Mouse (Mus musculus) adrenal gland, postnatal 25 days (tissue): ENCODE measurements around the gene Robo1. TPM values are rescaled to one million over a fixed set of nuclear protein-coding genes. Genes with fewer than 3 reads are reported as not detected.
A peak's percentile ranks its signal among the peaks of the same experiment; 100 is the strongest.

Source experiments
- DNase-seq: peaks from one replicate; pipeline ENCODE4 v3.0.0; 2021; ENCODE audit warnings: mixed read lengths
- total RNA-seq: library from RNA; stranded (reverse); gene quantifications from 2 replicates; pipeline ENCODE4 v1.2.3, GENCODE M21; 2021

The Robo1 gene
- total RNA-seq, 1 experiment from 2014 or later, result 177 TPM

- no peak for DNase-seq
Observed at GRCm38 (mm10) chr16:73004601-73005000, 696.5 kb downstream of the Robo1 start.

GRCm38 (mm10) chr16:73005831-73006230, 697.7 kb downstream of the Robo1 start:
- DNase-seq, result no peak

- DNase-seq, result no peak
Observed at GRCm38 (mm10) chr16:73007434-73007833, 699.3 kb downstream of the Robo1 start.

GRCm38 (mm10) chr16:73011313-73011712, 703.2 kb downstream of the Robo1 start:
- DNase-seq, result no peak

GRCm38 (mm10) chr16:73012926-73013325, 704.8 kb downstream of the Robo1 start:
- DNase-seq, result no peak

GRCm38 (mm10) chr16:73014544-73014943, 706.4 kb downstream of the Robo1 start:
- DNase-seq, result no peak

- no peak for DNase-seq
Observed at GRCm38 (mm10) chr16:73015976-73016375, 707.9 kb downstream of the Robo1 start.

- no peak for DNase-seq
Observed at GRCm38 (mm10) chr16:73016801-73017200, 708.7 kb downstream of the Robo1 start.

GRCm38 (mm10) chr16:73024326-73024725, 716.2 kb downstream of the Robo1 start:
- peak; percentile 79 for DNase-seq

- no peak for DNase-seq
Observed at GRCm38 (mm10) chr16:73027692-73028091, 719.6 kb downstream of the Robo1 start.

- no peak for DNase-seq
Observed at GRCm38 (mm10) chr16:73030999-73031398, 722.9 kb downstream of the Robo1 start.

GRCm38 (mm10) chr16:73035210-73035985, 727.3 kb downstream of the Robo1 start:
- no peak for DNase-seq

GRCm38 (mm10) chr16:73038552-73038951, 730.4 kb downstream of the Robo1 start:
- DNase-seq, result no peak

GRCm38 (mm10) chr16:73062461-73062860, 754.4 kb downstream of the Robo1 start:
- no peak for DNase-seq

GRCm38 (mm10) chr16:73067782-73068181, 759.7 kb downstream of the Robo1 start:
- no peak for DNase-seq

- DNase-seq, result no peak
Observed at GRCm38 (mm10) chr16:73072047-73072446, 763.9 kb downstream of the Robo1 start.

- DNase-seq, result no peak
Observed at GRCm38 (mm10) chr16:73072883-73073282, 764.8 kb downstream of the Robo1 start.

GRCm38 (mm10) chr16:73082420-73082819, 774.3 kb downstream of the Robo1 start:
- no peak for DNase-seq

- no peak for DNase-seq
Observed at GRCm38 (mm10) chr16:73083077-73083476, 775.0 kb downstream of the Robo1 start.
